13 mouse cellular contexts compared by ENCODE assay signal in genomic region chr1:64755971-64756639, GRCm38 (mm10). TPM values are rescaled to one million over a fixed set of nuclear protein-coding genes. Genes with fewer than 3 reads are reported as not detected.
DNase-seq lines count a peak whose midpoint lies in the region; ATAC-seq and TF ChIP-seq lines count a peak whose summit lies in the region.
"Had no signal": no experiment of that assay in that cellular context is flagged by ENCODE, and none has a peak within 500 bp of the region (broad histone marks: within the 10 kb centered on the region; RNA-seq: fewer than 3 reads in every experiment).

No protein-coding gene starts in this region.

- no peak for DNase-seq in embryonic facial prominence, embryonic 10.5 days (ENCODE audit: low spot score)
- no peak for DNase-seq in limb, embryonic 10.5 days (ENCODE audit: low spot score)
- DNase-seq in fat pad, adult 2 months (ENCODE audit: extremely low read depth, low read depth, low spot score), result peak; percentile 83
- no peak for DNase-seq in layer of hippocampus, adult 8-10 months (ENCODE audit: low spot score in 2 of 2)
- DNase-seq: cerebellum, postnatal 36 days; gastrocnemius, postnatal 25 days; lung, embryonic 14.5 days; thymus, postnatal 4 days had no signal

- no peaks in the 10 kb centered on the region for H3K9me3 ChIP-seq in embryonic facial prominence, embryonic 13.5 days
- no peaks in the 10 kb centered on the region for H3K9me3 ChIP-seq in embryonic facial prominence, embryonic 10.5 days
- no peaks in the 10 kb centered on the region for H3K9me3 ChIP-seq in limb, embryonic 15.5 days
- no peaks in the 10 kb centered on the region for H3K9me3 ChIP-seq in limb, embryonic 10.5 days (replicated peaks)
- H3K9me3 ChIP-seq in forebrain, embryonic 12.5 days, result no peaks in the 10 kb centered on the region

- no peak for TF ChIP-seq CTCF in small intestine, adult 2 months (IDR thresholded peaks at IDR 0.05; ENCODE audit: extremely low read depth, insufficient read length, insufficient replicate concordance, low read depth, low read length)

- H3K27ac ChIP-seq in embryonic facial prominence, embryonic 13.5 days, result peak overlapping the region; percentile 55; the same call in 1 of the 2 replicates
- no peak overlapping the region for H3K27ac ChIP-seq in embryonic facial prominence, embryonic 10.5 days (replicated peaks)
- H3K27ac ChIP-seq in limb, embryonic 15.5 days, result peak overlapping the region; percentile 55; the same call in 1 of the 2 replicates
- H3K27ac ChIP-seq in limb, embryonic 10.5 days, result no peak overlapping the region
- H3K27ac ChIP-seq in small intestine, adult 2 months (ENCODE audit: insufficient read depth, low read depth, low read length), result peak overlapping the region; percentile 12; the same call in 1 of the 2 replicates
- H3K27ac ChIP-seq in forebrain, embryonic 12.5 days, result no peak overlapping the region

- no peaks in the 10 kb centered on the region for H3K27me3 ChIP-seq in embryonic facial prominence, embryonic 13.5 days
- H3K27me3 ChIP-seq in embryonic facial prominence, embryonic 10.5 days (replicated peaks; ENCODE audit: low read depth, poor library complexity, severe bottlenecking), result no peaks in the 10 kb centered on the region
- H3K27me3 ChIP-seq in limb, embryonic 15.5 days, result no peaks in the 10 kb centered on the region
- no peaks in the 10 kb centered on the region for H3K27me3 ChIP-seq in limb, embryonic 10.5 days (ENCODE audit: low read depth, poor library complexity, severe bottlenecking)
- H3K27me3 ChIP-seq in small intestine, adult 2 months (ENCODE audit: control insufficient read depth, insufficient read depth, low read length), result no peaks in the 10 kb centered on the region
- no peaks in the 10 kb centered on the region for H3K27me3 ChIP-seq in forebrain, embryonic 12.5 days

- no peak overlapping the region for H3K9ac ChIP-seq in embryonic facial prominence, embryonic 13.5 days
- H3K9ac ChIP-seq in limb, embryonic 15.5 days, result no peak overlapping the region
- no peak overlapping the region for H3K9ac ChIP-seq in forebrain, embryonic 12.5 days
- H3K9ac ChIP-seq: lung, embryonic 14.5 days had no signal

- no peak overlapping the region for H3K4me2 ChIP-seq in embryonic facial prominence, embryonic 13.5 days
- H3K4me2 ChIP-seq in limb, embryonic 15.5 days, result 0 out of 2 replicates have a peak overlapping the region, but pooled peaks have one; percentile 2
- H3K4me2 ChIP-seq in forebrain, embryonic 12.5 days, result no peak overlapping the region
- H3K4me2 ChIP-seq: lung, embryonic 14.5 days had no signal

- ATAC-seq in embryonic facial prominence, embryonic 13.5 days (ENCODE audit: insufficient number of reproducible peaks, insufficient read depth, low FRiP score, low TSS enrichment, low read depth), result no peak
- ATAC-seq in limb, embryonic 15.5 days (ENCODE audit: insufficient number of reproducible peaks, low FRiP score, low TSS enrichment, low read depth), result no peak
- no peak for ATAC-seq in forebrain, embryonic 12.5 days (ENCODE audit: low FRiP score)
- ATAC-seq: inflammation-experienced regulatory T-cells, adult 6 months had no signal

- WGBS in embryonic facial prominence, embryonic 13.5 days, result 47% methylated on average over 7 of the region's 7 CpGs
- WGBS in embryonic facial prominence, embryonic 10.5 days, result 64% methylated on average over 7 of the region's 7 CpGs
- 48% methylated on average over 7 of the region's 7 CpGs for WGBS in limb, embryonic 15.5 days
- WGBS in limb, embryonic 10.5 days, result 76% methylated on average over 7 of the region's 7 CpGs
- WGBS in small intestine, adult 2 months, result 54% methylated on average over 7 of the region's 7 CpGs
- WGBS in forebrain, embryonic 12.5 days, result 66% methylated on average over 7 of the region's 7 CpGs

- H3K36me3 ChIP-seq in embryonic facial prominence, embryonic 13.5 days, result no peaks in the 10 kb centered on the region
- H3K36me3 ChIP-seq in embryonic facial prominence, embryonic 10.5 days (replicated peaks), result no peaks in the 10 kb centered on the region
- H3K36me3 ChIP-seq in limb, embryonic 15.5 days, result no peaks in the 10 kb centered on the region
- H3K36me3 ChIP-seq in limb, embryonic 10.5 days, result no peaks in the 10 kb centered on the region
- H3K36me3 ChIP-seq in small intestine, adult 2 months (ENCODE audit: control insufficient read depth, insufficient read depth, low read length), result no peaks in the 10 kb centered on the region
- H3K36me3 ChIP-seq in forebrain, embryonic 12.5 days (replicated peaks), result no peaks in the 10 kb centered on the region

- H3K4me3 ChIP-seq in embryonic facial prominence, embryonic 13.5 days, result no peak overlapping the region
- no peak overlapping the region for H3K4me3 ChIP-seq in embryonic facial prominence, embryonic 10.5 days
- no peak overlapping the region for H3K4me3 ChIP-seq in limb, embryonic 15.5 days
- H3K4me3 ChIP-seq in limb, embryonic 10.5 days, result no peak overlapping the region
- H3K4me3 ChIP-seq in small intestine, adult 2 months (ENCODE audit: low read depth, low read length), result no peak overlapping the region
- H3K4me3 ChIP-seq in forebrain, embryonic 12.5 days (replicated peaks), result no peak overlapping the region

- no peak for TF ChIP-seq POLR2A in small intestine, adult 2 months (IDR thresholded peaks at IDR 0.05; ENCODE audit: low read depth, low read length)

- H3K4me1 ChIP-seq in embryonic facial prominence, embryonic 13.5 days, result peaks cover 15% of the 10 kb centered on the region
- H3K4me1 ChIP-seq in embryonic facial prominence, embryonic 10.5 days, result peaks cover 14% of the 10 kb centered on the region; the same call in 1 of the 2 replicates
- H3K4me1 ChIP-seq in limb, embryonic 15.5 days, result peaks cover 6% of the 10 kb centered on the region; the same call in 1 of the 2 replicates
- no peaks in the 10 kb centered on the region for H3K4me1 ChIP-seq in limb, embryonic 10.5 days
- H3K4me1 ChIP-seq in small intestine, adult 2 months (ENCODE audit: control insufficient read depth, insufficient read depth, insufficient read length, low read length), result peaks cover 21% of the 10 kb centered on the region; the same call in 1 of the 2 replicates
- H3K4me1 ChIP-seq in forebrain, embryonic 12.5 days, result no peaks in the 10 kb centered on the region

RNA-seq across cellular contexts. Expression of gene Fzd5, which starts 18.6 kb away (rescaled TPM):
- polyA plus RNA-seq in embryonic facial prominence, embryonic 13.5 days (2015; fragmentation: Nextera tagmentation; extraction: Ambion mirVana), result 1.1 and 2.0 TPM in 2 replicates
- 1.8 and 2.0 TPM in 2 replicates for polyA plus RNA-seq in embryonic facial prominence, embryonic 10.5 days (2016; fragmentation: Nextera tagmentation; extraction: Ambion mirVana)
- 1.8 and 1.9 TPM in 2 replicates for polyA plus RNA-seq in limb, embryonic 15.5 days (2015; fragmentation: Nextera tagmentation; extraction: Ambion mirVana)
- 0.28 and 0.29 TPM in 2 replicates for polyA plus RNA-seq in limb, embryonic 10.5 days (2016; fragmentation: Nextera tagmentation; extraction: Ambion mirVana)
- 51.3 and 133 TPM in 2 replicates for polyA plus RNA-seq in small intestine, adult 2 months (2012; rRNA removed)
- 1 to 10 TPM in 2 of 4 experiments, under 1 TPM in 2; 0.87 to 2.5 (median 1.3) TPM for total RNA-seq in layer of hippocampus, adult 8-10 months (2022)
- 1.0 and 1.5 TPM in 2 replicates for polyA plus RNA-seq in forebrain, embryonic 12.5 days (2016; fragmentation: Nextera tagmentation; extraction: Ambion mirVana)

Comparison
In these comparisons a context has a peak if more than half of its experiments do, and no peak if none do; other contexts are left out.
1. H3K27ac ChIP-seq: peak in embryonic facial prominence, embryonic 13.5 days (single experiment), limb, embryonic 15.5 days (single experiment) and small intestine, adult 2 months (single experiment); none in embryonic facial prominence, embryonic 10.5 days (single experiment), limb, embryonic 10.5 days (single experiment) and forebrain, embryonic 12.5 days (single experiment).
2. RNA of gene Fzd5, which starts 18.6 kb away (polyA plus RNA-seq): 51.3 to 133 TPM in small intestine, adult 2 months; 1.8 to 2.0 TPM in embryonic facial prominence, embryonic 10.5 days, 1.8 to 1.9 TPM in limb, embryonic 15.5 days, 1.1 to 2.0 TPM in embryonic facial prominence, embryonic 13.5 days, 1.0 to 1.5 TPM in forebrain, embryonic 12.5 days and 0.28 to 0.29 TPM in limb, embryonic 10.5 days; every median in the first group is over 10 times any median in the second.